Mouse (Mus musculus) embryonic fibroblast, embryonic 13.5 days (primary cell): ENCODE data around the gene Itgb3.

Source experiments
- CTCF ChIP-seq: IDR thresholded peaks from 2 replicates; pipeline ENCODE4 v1.5.1; 2011; ENCODE audit warnings: mild to moderate bottlenecking, control low read depth, low read length, moderate library complexity, borderline replicate concordance; ENCODE audit not compliant: insufficient read depth
- POLR2A ChIP-seq: IDR thresholded peaks from 2 replicates; pipeline ENCODE4 v1.6.1; 2011; ENCODE audit warnings: low read depth, mild to moderate bottlenecking, control low read depth, low read length, moderate library complexity

DNA sequence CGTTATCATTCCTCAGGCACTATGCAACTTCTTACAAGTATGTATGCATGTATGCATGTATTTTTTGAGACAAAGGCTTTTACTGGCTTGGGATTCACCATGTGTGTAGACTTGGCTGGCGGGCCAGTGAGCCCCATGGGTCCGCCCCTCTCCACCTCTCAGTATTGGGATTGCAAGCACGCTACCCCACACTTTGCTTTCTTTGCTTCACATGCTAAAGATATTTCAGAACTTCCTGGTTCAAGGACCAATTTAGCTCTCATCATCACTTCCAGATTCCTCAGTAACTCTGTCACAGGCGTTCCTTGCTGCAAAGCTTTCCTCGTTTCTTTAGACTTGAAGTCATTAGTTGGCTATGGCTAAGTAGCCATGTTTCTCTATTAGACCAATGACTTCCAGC is 41.7 kb upstream of the Itgb3 start:
- TF ChIP-seq CTCF (no peak), POLR2A (no peak)
